In genomic region chr11:87263946-87264345, GRCm38 (mm10) we compare ENCODE assay signal across 16 mouse cellular contexts.
A peak's percentile ranks its signal among the peaks of the same experiment; 100 is the strongest.
DNase-seq lines count a peak whose midpoint lies in the region; ATAC-seq lines count a peak whose summit lies in the region.
"Had no signal": no experiment of that assay in that cellular context is flagged by ENCODE, and none has a peak within 500 bp of the region (broad histone marks: within the 10 kb centered on the region; RNA-seq: fewer than 3 reads in every experiment).

No protein-coding gene starts in this region.

- H3K36me3 ChIP-seq in hindbrain, embryonic 13.5 days = no peaks in the 10 kb centered on the region
- H3K36me3 ChIP-seq in neural tube, embryonic 13.5 days = no peaks in the 10 kb centered on the region
- H3K36me3 ChIP-seq: heart, embryonic 12.5 days; liver, embryonic 12.5 days; stomach, embryonic 15.5 days had no signal

- 25% methylated on average over 7 of the region's 7 CpGs for WGBS in hindbrain, embryonic 13.5 days
- 21% methylated on average over 7 of the region's 7 CpGs for WGBS in neural tube, embryonic 13.5 days

- H3K4me3 ChIP-seq in hindbrain, embryonic 13.5 days = no peak overlapping the region
- no peak overlapping the region for H3K4me3 ChIP-seq in neural tube, embryonic 13.5 days
- H3K4me3 ChIP-seq: gastrocnemius, adult 2 months; heart, embryonic 12.5 days; liver, embryonic 12.5 days; stomach, embryonic 15.5 days had no signal

- DNase-seq in left cerebral cortex, postnatal 4 days = peak; percentile 36
- DNase-seq in left cerebral cortex, adult 9 months (ENCODE audit: low spot score in 2 of 2) = no peak
- DNase-seq in embryo, embryonic 11 days = peak; percentile 56
- no peak for DNase-seq in left cerebral cortex, postnatal 10 days (ENCODE audit: extremely low spot score in 1 of 2, low spot score in 2 of 2)
- no peak for DNase-seq in testis, postnatal 10 days (ENCODE audit: low spot score)
- DNase-seq in layer of hippocampus, adult 9-11 months = no peak
- DNase-seq: gastrocnemius, adult 2 months; kidney, adult 8-10 months; thymus, postnatal 36 days had no signal

- H3K4me2 ChIP-seq in hindbrain, embryonic 13.5 days = peak overlapping the region; percentile 33
- peak overlapping the region; percentile 24 for H3K4me2 ChIP-seq in neural tube, embryonic 13.5 days
- H3K4me2 ChIP-seq: heart, embryonic 12.5 days; liver, embryonic 12.5 days; stomach, embryonic 15.5 days had no signal

- H3K27ac ChIP-seq in hindbrain, embryonic 13.5 days = peak overlapping the region; percentile 45
- no peak overlapping the region; the same call in 1 of the 2 replicates for H3K27ac ChIP-seq in neural tube, embryonic 13.5 days (replicated peaks)
- H3K27ac ChIP-seq: gastrocnemius, adult 2 months; liver, embryonic 12.5 days; stomach, embryonic 15.5 days had no signal

- no peak for ATAC-seq in hindbrain, embryonic 13.5 days (ENCODE audit: low FRiP score)
- ATAC-seq in neural tube, embryonic 13.5 days (ENCODE audit: low read depth) = no peak
- ATAC-seq: forebrain, embryonic 14.5 days; liver, embryonic 12.5 days; lung, postnatal 0 days had no signal

- H3K9ac ChIP-seq in hindbrain, embryonic 13.5 days = peak overlapping the region; percentile 40
- H3K9ac ChIP-seq in neural tube, embryonic 13.5 days = no peak overlapping the region
- H3K9ac ChIP-seq: heart, embryonic 12.5 days; liver, embryonic 12.5 days; stomach, embryonic 15.5 days had no signal

- intact Hi-C loops in left cerebral cortex, postnatal 4 days (cut with DNase I) = no loop called here
- intact Hi-C loops in left cerebral cortex, postnatal 10 days (cut with DNase I) = no loop called here

- H3K4me1 ChIP-seq in hindbrain, embryonic 13.5 days (replicated peaks) = peaks cover 22% of the 10 kb centered on the region
- peaks cover 20% of the 10 kb centered on the region for H3K4me1 ChIP-seq in neural tube, embryonic 13.5 days (replicated peaks)
- H3K4me1 ChIP-seq: stomach, embryonic 15.5 days had no signal

- no peaks in the 10 kb centered on the region for H3K27me3 ChIP-seq in hindbrain, embryonic 13.5 days
- no peaks in the 10 kb centered on the region for H3K27me3 ChIP-seq in neural tube, embryonic 13.5 days
- H3K27me3 ChIP-seq: heart, embryonic 12.5 days; liver, embryonic 12.5 days; stomach, embryonic 15.5 days had no signal

- H3K9me3 ChIP-seq in hindbrain, embryonic 13.5 days = no peaks in the 10 kb centered on the region
- no peaks in the 10 kb centered on the region for H3K9me3 ChIP-seq in neural tube, embryonic 13.5 days
- H3K9me3 ChIP-seq: heart, embryonic 12.5 days; liver, embryonic 12.5 days; stomach, embryonic 15.5 days had no signal

Comparison
In these comparisons a context has a peak if more than half of its experiments do, and no peak if none do; other contexts are left out.
1. DNase-seq: peak in left cerebral cortex, postnatal 4 days (single experiment) and embryo, embryonic 11 days (single experiment); none in left cerebral cortex, adult 9 months (0 of 2), left cerebral cortex, postnatal 10 days (0 of 2), testis, postnatal 10 days (single experiment) and layer of hippocampus, adult 9-11 months (single experiment).